Mouse (Mus musculus): ENCODE results near the gene Gm5136.

Gm5136 gene

DNA sequence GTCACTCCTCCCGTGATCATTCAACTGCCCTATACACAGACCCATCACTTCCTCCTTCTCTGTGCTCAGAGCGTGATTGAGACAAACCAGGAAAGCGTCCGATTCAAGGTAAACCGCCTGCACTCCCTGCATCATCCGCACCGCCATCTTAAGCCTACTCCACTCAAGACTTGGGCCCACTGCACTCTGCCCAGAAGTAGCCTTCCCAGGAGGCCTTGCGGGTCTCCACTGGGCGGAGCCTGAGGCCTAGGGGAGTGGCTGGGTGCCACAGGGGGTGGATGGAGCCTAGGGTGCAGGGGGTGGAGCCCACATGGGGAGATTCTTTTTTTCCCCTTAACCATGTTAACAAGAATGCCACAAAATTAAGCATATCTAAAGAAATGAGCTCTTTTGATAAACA lies at the start of gene Gm5136:
Gm5136 (minus strand) TSS at position 215 of the 400 bp plus-strand sequence.
- no peak for DNase-seq

DNA sequence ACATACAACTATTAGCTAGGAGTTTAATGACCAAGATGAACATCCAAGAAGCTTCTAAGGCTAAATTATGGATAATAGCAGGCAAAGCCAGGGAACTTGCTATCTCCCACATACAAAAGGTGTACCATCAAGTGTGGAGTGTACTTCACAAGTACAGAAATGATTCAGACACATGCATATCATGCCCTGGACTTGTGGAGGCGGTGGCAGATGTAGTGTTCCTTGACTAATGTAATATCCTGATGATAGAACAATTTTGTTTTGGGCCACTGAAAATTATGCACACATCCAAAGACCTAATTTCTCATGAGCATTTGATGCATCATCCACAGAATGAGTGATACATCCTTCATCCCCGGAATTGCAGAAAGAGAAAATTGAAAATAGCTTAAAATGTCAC lies 43.8 kb upstream of the Gm5136 start:
- no peak for DNase-seq

DNA sequence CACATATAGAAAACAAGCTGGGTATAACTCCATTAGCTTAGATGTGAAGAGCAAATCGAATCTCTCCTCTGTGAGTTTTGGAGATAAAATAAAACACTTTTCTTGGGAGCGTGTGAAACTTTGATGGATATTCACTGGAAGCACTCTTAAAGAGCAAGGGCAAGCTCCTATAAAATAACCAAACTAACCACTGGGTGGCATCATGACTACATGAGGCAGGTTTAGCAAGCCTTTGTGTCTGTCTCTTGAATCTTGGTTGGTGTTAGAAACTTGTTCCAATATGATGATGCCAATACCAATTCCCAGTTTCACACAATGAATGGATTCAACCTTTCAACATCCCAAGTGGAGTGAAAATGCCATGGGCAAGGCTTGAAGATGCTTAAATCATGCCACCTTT lies 34.0 kb upstream of the Gm5136 start:
- DNase-seq, result no peak

DNA sequence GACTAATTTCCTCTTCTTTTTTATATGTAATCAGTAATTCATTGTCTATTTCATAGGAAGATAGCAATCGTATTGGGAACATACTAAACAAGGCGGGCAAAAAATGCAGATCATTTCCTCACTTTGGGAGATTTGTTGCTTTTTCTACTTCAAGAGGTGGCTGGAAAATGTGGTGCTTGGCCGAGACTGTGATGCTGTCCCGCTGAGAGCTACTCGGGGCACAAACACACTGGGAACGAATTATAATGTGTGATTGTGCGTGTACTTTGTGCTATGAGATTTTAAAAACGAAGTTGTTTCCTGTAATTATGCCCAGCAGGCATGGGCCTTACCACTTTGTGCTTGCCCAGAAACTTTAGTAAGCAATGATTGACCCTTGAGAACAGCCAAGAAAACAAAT lies 29.0 kb upstream of the Gm5136 start:
- DNase-seq, result peak; percentile 33 to 54

DNA sequence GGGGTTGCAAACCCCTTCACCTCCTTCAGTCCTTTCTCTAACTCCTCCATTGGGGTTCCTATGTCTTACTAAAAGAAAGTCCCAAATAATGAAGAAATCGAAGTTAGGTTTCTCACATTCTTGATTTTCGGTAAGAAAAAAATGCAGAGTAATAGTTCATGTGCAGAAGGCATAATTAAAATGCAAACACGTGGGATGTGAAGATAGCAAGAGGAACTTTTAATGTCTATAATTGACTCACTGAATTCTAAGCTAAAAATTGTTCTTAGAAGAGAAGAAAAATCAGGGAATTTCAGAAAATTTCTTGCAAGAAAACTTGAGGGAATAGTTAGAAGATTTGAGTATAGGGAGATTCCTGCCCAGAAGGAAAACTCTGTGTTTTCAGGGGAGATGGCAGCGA lies 26.4 kb upstream of the Gm5136 start:
- no peak for DNase-seq

DNA sequence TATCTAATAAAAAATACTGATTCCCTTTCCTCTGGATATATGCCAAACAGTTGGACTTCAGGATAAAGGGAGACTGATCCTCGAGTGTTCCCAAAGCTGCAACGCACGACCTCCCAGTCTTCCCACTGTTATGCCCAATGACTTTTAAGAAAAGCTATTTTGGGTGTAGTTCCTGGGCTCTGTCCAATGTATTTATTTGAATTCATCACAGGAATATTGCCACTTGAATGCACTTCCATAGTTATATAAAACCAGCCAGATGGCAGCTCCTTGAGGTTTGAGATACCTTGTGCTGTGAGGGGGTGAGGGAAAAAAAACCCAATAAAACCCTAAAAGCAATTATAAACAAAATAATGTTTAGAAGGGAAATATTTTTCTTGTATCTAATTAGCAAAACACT lies 24.9 kb upstream of the Gm5136 start:
- DNase-seq, result peak; percentile 5 to 32

DNA sequence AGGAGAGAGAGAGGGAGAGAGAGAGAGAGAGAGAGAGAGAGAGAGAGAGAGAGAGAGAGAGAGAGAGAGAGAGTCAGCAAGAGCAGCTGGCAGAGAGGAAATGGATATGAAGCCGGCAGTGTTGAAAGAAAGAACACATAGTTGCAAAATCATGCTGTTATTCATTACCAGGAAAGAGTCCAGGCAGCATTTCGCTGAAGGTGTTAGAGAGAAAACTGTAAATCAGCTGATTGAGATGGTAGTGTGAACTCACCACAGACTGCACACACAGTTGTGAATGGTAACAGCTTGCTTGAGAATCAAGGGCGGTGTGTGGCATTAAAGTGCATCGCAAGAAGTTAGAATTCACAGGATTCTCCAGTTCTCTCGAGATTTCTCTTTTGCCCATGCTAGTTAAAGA lies 10.6 kb upstream of the Gm5136 start:
- DNase-seq, result no peak

DNA sequence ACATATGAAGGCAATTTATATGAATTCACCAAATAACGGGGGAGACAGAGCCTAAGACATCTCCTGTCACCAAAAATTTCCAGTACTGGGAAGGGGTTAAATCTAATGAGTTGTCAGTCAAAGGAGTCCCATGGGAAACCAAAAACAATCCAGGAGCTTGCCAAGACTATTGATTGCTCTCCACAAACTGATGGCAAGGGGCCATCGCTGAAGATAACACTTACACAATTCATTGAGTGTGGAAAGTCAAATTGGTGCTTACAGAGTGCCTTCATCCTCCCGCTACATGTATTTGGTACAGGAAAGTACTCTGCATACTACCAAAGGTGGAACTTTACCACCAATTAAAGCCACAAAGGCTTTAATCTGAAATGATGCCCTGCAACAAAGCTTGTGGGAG lies 5.7 kb upstream of the Gm5136 start:
- DNase-seq, result no peak

DNA sequence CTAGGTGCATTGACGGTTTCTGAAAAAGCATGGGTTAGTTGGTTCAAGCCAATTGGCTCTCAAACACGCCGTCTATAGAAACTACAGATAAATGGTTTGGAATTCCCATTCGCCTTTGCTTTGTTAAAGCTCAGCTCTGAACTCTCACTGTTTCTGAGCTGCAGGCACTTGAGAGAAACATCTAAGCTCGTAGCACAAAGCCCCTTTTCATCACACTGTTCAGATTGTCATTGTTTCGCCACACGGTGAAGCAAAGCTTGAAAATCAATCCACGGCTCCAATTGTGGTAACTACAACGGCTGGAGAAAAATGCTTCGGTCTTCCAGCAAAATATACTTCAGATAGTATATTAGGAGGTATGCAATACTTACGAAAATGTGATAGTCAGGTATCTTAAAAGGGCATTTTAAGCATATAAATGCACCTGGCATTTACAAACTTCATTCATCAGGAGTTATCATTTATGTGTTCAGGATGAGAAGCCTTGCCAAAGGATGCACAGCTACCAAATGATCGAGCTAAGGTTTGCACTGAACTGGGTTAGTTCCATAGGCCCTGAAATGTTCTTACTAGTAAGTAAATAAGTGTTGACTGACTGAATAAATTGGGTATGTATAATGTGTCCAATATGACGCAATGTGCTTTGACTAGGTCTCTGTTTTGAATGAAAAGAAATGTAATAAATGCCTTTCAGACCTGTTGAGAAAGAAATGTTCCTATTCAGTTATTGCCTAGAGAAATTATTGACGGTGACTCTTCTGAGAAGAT lies 1.6 kb upstream of the Gm5136 start:
- DNase-seq, result no peak

DNA sequence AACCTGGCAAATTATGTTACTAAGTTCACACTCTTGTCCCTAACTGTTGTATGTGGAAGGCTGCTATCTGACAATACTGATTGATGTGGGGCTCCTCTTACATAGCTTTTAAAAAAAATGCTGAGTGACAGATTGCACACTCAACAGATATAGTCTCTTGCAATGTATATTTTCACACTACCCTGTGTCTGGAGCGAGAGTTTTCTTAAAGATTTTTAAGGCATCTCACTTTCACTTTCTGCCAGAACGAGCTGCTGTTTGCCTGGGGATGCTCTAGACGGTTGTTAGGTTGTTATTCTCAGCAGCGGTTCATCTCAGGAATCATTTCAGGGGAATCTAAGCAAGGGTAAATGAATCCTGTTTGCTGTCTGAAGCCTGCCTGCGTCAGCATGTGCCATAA lies 2.9 kb downstream of the Gm5136 start:
- no peak for DNase-seq

DNA sequence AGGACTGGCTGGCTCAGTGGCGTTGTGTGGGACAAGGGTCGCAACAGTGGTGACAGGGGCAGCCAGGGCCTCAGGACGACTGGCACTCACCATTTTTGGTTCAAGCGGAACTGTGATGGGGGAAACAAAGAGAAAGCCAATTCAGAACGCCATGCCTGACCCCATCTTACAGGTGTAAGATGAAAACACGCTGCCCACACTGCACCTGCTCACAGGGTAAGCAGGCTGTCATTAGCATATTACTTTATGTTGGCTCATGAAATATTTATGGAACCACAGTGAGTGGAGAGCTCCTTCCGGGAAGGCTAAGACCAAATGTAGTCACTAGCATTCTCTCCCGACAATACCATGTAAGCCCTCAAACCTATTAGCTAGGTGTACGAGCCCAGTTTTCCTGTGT lies 9.0 kb downstream of the Gm5136 start:
- DNase-seq, result no peak

DNA sequence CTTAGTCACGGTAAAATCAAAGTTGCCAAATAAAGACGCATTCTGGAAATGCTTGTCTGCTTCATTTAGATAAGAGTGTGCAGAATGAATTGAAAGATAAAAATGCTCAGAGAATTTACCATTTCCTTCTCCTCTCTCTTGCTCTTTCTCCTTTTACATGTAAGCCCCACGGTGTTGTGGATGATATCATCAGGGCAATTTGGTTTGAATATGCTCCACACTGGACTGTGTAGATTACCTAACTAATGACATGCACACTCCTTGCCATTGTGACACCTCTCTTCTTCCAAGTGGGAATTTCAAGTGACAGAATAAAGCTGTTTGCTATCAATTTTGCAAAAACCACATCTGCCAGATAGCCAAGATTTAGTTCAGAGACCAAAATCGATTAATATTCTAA lies 13.3 kb downstream of the Gm5136 start:
- DNase-seq, result no peak

DNA sequence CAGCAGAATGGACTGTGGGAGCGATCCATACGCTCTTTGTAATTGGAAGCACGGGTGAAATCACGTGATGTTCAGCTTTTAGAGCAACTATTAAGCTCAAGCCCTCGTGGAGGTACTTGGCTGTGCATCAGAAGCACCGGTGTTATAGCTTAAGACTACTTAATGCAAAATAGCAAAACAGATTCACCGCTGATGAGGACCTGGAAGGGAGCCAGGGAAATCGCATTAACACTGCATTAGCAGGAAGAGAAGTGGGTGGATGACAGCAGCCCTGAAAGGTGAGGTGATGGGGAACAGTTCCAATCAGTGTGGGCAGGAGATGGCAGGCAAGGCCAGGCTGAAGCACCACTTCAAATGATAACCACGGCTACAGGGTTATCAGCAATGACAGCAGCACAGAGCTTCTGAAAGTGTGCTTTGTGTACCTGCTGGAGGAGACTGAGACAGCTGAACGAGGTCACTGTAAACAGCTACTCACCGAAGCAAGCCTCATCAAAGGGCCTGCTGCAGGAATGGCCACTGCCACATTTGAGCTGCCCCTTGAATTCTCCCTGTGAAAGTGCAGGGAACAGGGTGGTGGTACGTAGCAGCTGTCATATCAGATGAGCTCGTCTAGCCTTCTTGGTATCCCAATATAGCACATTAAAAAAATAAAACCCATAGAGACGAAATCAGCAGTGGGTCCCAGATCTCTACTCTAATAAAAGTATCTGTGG lies 20.1 kb downstream of the Gm5136 start:
- peak; percentile 48 to 59 for DNase-seq

DNA sequence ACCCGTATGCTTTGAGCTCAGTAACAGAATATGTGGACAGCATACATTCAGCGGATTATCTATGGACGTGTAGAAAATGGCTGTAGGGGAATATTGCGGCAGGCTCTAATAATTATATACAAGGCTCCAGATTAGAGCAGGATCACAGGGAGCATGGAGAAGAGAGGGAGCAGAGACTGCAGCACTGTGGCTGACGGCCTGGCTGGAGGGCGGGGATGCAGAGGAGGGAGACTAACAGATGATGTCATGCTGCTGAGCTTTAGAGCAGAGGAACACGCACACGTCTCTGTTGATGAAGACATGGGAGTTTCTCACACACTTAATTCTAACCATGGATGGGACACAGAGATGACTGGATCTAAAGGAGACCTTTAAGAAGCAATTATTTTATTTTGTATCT lies 22.9 kb downstream of the Gm5136 start:
- no peak for DNase-seq

DNA sequence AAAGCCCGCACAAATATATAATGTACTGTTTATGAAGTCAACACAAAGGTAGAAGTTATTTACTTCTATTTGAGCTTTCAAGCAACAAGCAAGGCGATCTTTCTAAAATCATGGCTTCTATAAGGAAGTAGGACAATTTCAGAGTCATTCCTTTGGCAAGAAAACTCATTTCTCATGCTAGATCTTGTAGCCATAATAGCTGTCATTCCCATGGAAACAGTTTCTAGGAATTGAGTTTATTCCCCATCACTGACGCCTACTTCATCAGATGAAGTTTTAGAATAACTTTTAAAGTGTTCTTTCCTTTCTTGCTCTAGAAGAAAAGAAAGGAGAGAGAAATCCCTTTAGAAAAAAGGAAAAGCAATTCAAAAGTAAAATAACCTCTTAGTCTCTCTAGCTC lies 31.0 kb downstream of the Gm5136 start:
- no peak for DNase-seq

DNA sequence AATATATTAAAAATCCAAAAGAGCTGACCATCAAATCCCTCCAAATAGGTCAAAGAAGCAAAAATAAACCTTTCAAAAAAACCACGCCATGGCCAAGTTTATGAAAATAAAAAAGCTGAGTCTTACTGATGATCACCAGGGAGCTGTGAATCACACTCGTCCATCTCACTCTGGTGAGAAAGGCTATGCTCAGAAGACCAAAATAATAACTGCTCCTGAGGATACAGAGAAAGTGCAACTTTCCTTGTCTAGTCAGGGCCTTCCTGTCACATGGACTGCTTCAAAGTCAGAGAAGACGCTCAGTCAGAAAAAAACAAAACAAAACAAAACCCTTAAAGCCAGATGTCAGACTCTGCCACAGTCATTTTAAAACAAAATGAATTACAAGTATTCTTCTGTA lies 39.7 kb downstream of the Gm5136 start:
- DNase-seq, result no peak

DNA sequence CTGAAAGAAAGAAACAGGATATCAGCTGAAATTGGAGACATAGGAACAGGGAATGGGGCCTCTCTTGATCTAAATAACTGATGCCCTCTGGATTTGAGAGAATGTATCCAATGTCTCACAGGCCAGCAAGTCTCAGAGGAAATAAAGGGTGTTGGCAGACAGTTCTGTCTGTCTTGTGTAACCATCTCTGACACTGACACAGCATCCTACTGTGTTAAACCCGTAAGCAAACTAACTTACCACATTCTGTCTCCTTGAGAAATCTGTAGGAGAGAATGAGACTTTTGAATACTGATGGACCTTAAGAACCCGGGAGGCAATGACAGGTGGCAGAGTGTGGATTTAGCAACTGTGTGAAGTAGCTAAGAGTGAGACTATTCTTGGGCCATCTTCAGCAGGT lies 41.7 kb downstream of the Gm5136 start:
- no peak for DNase-seq

DNA sequence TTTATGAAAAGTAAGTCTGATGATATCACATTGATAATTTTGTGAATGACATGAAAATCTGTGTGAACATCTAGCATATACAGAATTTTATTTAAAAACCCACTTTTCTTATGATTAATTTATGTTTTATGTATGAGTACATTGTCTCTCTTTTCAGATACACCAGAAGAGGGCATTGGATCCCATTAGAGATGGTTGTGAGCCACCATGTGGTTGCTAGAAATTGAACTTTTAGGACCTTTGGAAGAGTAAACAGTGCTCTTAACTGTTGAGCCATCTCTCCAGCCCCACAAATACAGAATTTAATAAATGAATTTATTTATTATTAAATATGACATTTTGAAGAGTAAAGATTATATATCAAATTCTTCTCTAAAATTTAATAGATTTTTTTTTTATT lies 42.3 kb downstream of the Gm5136 start:
- no peak for DNase-seq

DNA sequence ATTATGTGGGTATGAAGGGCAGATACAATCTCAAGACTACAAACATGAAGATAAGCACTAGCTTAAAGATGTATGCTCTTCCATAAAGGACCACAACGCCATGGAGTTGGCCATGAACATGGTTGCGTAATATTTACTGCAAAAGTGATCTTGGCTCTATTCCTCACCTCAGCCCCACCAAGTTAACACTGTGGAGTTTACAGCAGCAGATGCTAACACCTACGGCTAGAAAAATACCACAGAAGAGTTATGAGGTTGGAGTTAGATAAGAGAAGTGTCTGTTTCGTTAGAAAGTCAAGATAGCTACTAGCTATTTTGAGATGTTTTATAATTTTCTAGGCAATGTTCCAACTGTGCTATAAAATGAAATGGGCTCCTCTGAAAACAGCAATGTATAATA lies 43.1 kb downstream of the Gm5136 start:
- DNase-seq, result no peak

DNA sequence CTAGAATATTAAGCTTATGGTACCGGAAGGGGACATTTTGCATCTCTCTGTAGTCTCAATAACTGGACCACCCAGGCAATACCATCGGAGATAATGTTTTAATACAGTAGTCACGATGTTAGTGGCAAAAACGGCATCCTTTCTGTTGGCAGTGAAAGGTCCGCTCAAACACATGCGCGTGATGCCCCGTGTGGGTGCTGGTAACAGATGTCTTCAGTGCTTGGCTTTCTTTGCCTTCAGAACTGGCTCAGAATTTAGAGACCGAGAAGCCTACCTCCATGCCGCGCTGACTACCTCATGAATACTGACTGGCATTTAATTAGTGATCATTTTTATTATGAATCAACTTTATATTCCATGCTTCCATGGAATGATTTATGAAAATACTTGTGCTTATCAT lies 44.9 kb downstream of the Gm5136 start:
- peak; percentile 48 to 56 for DNase-seq

DNA sequence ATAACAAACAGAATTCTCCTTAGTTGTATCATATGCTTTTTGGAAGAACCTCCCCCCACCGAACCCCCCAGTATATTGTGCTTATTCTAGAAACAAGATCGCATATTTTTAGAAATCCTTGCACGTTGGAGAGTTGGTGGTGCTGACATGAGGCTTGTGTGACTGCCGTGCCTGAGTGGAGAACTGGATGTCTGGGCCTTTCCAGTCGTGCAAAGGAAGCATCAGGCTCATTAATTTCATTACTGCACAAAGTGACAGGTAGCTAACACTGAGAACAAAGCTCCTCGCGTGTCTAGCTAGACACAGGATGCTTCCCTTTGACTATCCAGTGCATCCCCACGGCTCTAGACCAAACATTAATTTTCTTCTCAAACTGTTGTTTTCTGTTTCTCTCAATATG lies 47.1 kb downstream of the Gm5136 start:
- DNase-seq, result no peak

DNA sequence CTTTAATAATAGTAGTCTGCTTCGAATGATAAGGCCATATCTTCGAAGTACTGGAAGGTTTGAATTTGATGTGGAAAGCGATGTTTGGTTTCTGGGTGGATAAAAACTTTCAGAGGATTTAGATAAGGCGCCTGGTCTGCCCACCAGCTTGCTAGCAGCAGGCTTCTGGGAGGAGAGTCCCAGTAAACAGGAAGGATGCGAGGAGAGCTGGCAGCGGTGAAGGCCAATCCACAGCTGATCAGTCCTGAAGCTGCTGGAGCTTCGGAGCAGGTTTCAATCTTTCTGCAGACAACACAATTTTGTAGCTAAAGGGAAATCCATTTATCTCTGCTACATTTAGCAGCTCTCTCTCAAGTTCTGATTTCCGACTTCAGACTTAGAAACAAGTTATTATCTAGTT lies 47.9 kb downstream of the Gm5136 start:
- peak; percentile 43 to 47 for DNase-seq

DNA sequence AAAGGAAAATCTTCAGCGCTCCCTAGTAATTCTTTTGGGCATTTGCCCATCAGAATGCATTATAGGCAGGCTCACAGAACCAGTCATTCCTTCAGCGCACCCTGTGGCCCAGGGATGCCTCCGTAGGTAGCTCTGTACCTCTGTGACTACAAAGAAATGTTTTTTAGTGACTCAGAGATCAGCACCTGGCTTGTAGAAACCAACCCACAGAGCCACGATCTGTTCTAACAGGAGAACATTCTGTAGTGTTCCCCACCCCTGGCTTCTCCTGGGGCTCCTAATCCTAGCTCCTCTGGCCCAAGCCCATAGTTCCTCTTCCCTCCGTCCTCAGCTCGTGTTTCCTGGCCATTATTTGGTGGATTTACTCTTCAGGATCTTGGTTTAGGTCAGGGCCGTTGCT lies 50.8 kb downstream of the Gm5136 start:
- peak; percentile 35 to 63 for DNase-seq

Data from cerebellum, postnatal 36 days (tissue).